Mouse (Mus musculus) WW6 (cell line): ENCODE data around the gene Fbxo40.

Source experiments
- DNase-seq: peaks from one replicate; pipeline ENCODE4 v3.0.0-alpha.2; 2013; ENCODE audit warnings: low read depth, low spot score

Gene Fbxo40

GRCm38 (mm10) chr16:36989999-36990625, at the start of gene Fbxo40:
TSS of gene Fbxo40 (minus strand) at chr16:36990467.
- DNase-seq, result no peak

GRCm38 (mm10) chr16:37034751-37035150, 44.5 kb upstream of the Fbxo40 start:
- DNase-seq, result no peak

GRCm38 (mm10) chr16:37031996-37032395, 41.7 kb upstream of the Fbxo40 start:
- no peak for DNase-seq

- DNase-seq, result no peak
Measured at GRCm38 (mm10) chr16:37027581-37027980, 37.3 kb upstream of the Fbxo40 start.

GRCm38 (mm10) chr16:37012336-37012735, 22.1 kb upstream of the Fbxo40 start:
- no peak for DNase-seq

GRCm38 (mm10) chr16:37011922-37012289, 21.6 kb upstream of the Fbxo40 start:
- no peak for DNase-seq

- DNase-seq, result peak; percentile 60
Measured at GRCm38 (mm10) chr16:37011061-37011921, 21.0 kb upstream of the Fbxo40 start, which contains the start of gene Polq. TSS of gene Polq (plus strand) at chr16:37011786.

GRCm38 (mm10) chr16:37010370-37010769, 20.1 kb upstream of the Fbxo40 start:
- DNase-seq, result no peak

GRCm38 (mm10) chr16:37009262-37009661, 19.0 kb upstream of the Fbxo40 start:
- DNase-seq, result no peak

- DNase-seq, result no peak
Measured at GRCm38 (mm10) chr16:36999366-36999972, 9.2 kb upstream of the Fbxo40 start.

GRCm38 (mm10) chr16:36997650-36998049, 7.4 kb upstream of the Fbxo40 start:
- DNase-seq, result no peak

GRCm38 (mm10) chr16:36989493-36989892, 774 bp downstream of the Fbxo40 start:
- DNase-seq, result no peak

GRCm38 (mm10) chr16:36988066-36988465, 2.2 kb downstream of the Fbxo40 start:
- no peak for DNase-seq

GRCm38 (mm10) chr16:36987399-36987798, 2.9 kb downstream of the Fbxo40 start:
- DNase-seq, result no peak

- no peak for DNase-seq
Measured at GRCm38 (mm10) chr16:36985636-36986042, 4.6 kb downstream of the Fbxo40 start.

- DNase-seq, result no peak
Measured at GRCm38 (mm10) chr16:36983796-36984195, 6.5 kb downstream of the Fbxo40 start.

GRCm38 (mm10) chr16:36979127-36979526, 11.1 kb downstream of the Fbxo40 start:
- DNase-seq, result no peak

- DNase-seq, result no peak
Measured at GRCm38 (mm10) chr16:36963415-36963814, 26.9 kb downstream of the Fbxo40 start.

GRCm38 (mm10) chr16:36955106-36955505, 35.2 kb downstream of the Fbxo40 start:
- DNase-seq, result no peak

GRCm38 (mm10) chr16:36951029-36951428, 39.2 kb downstream of the Fbxo40 start:
- no peak for DNase-seq

- DNase-seq, result no peak
Measured at GRCm38 (mm10) chr16:36949614-36950336, 40.5 kb downstream of the Fbxo40 start.
